Mouse (Mus musculus) T-helper 1 cell (primary cell): ENCODE results near the gene Fut2.

Experiments used
- in situ Hi-C: fragments of 300-600 bp; cut with MboI, MseI; formaldehyde crosslinking; loops from one replicate; pipeline ENCODE4 v1.15.1; 2025; ENCODE audit warnings: high pct_unique_total_duplicates

Fut2 gene

GRCm38 (mm10) chr7:45640191-45640957, 25.8 kb downstream of the Fut2 start:
- in situ Hi-C loops, result no loop called here

GRCm38 (mm10) chr7:45639561-45640027, 26.6 kb downstream of the Fut2 start, which contains the start of gene Mamstr:
Gene Mamstr (plus strand): TSS chr7:45639977.
- in situ Hi-C loops, result no loop called here

- in situ Hi-C loops, result no loop called here
Measured at GRCm38 (mm10) chr7:45638623-45639401, 27.4 kb downstream of the Fut2 start.

- in situ Hi-C loops, result no loop called here
Measured at GRCm38 (mm10) chr7:45637710-45638109, 28.5 kb downstream of the Fut2 start.

- in situ Hi-C loops, result no loop called here
Measured at GRCm38 (mm10) chr7:45635711-45636688, 30.2 kb downstream of the Fut2 start.

GRCm38 (mm10) chr7:45634946-45635681, 31.1 kb downstream of the Fut2 start:
- in situ Hi-C loops, result no loop called here

GRCm38 (mm10) chr7:45632499-45632898, 33.7 kb downstream of the Fut2 start:
- in situ Hi-C loops, result no loop called here

- in situ Hi-C loops, result no loop called here
Measured at GRCm38 (mm10) chr7:45630064-45630907, 35.9 kb downstream of the Fut2 start.

GRCm38 (mm10) chr7:45628364-45629294, 37.6 kb downstream of the Fut2 start:
- in situ Hi-C loops, result no loop called here

GRCm38 (mm10) chr7:45627261-45627660, 38.9 kb downstream of the Fut2 start, which contains the start of gene Rasip1:
Gene Rasip1 (plus strand): TSS chr7:45627488.
- in situ Hi-C loops, result no loop called here

- in situ Hi-C loops, result no loop called here
Measured at GRCm38 (mm10) chr7:45626571-45627076, 39.6 kb downstream of the Fut2 start.

GRCm38 (mm10) chr7:45625481-45625880, 40.7 kb downstream of the Fut2 start:
- in situ Hi-C loops, result no loop called here

- in situ Hi-C loops, result no loop called here
Measured at GRCm38 (mm10) chr7:45624718-45625117, 41.5 kb downstream of the Fut2 start.

GRCm38 (mm10) chr7:45623507-45623906, 42.7 kb downstream of the Fut2 start:
- in situ Hi-C loops, result no loop called here

- in situ Hi-C loops, result no loop called here
Measured at GRCm38 (mm10) chr7:45621443-45621842, 44.8 kb downstream of the Fut2 start, which contains the start of gene Izumo1. Gene Izumo1 (plus strand): TSS chr7:45621811.

- in situ Hi-C loops, result no loop called here
Measured at GRCm38 (mm10) chr7:45619592-45619991, 46.6 kb downstream of the Fut2 start.

- in situ Hi-C loops, result no loop called here
Measured at GRCm38 (mm10) chr7:45618316-45618715, 47.9 kb downstream of the Fut2 start.

GRCm38 (mm10) chr7:45617042-45617695, 49.0 kb downstream of the Fut2 start, which contains the start of gene Fut1:
Gene Fut1 (plus strand): TSS chr7:45617289.
- in situ Hi-C loops, result no loop called here
